Mouse (Mus musculus) CH12F3 (cell line): Measurements from ENCODE around the gene Sh2d5.

Experiments used
- in situ Hi-C: fragments of 300-500 bp; cut with MboI; formaldehyde crosslinking; loops from 2 replicates; pipeline ENCODE4 v1.14.3; 2020; ENCODE audit warnings: low sequenced_read_pairs

Gene Sh2d5

DNA sequence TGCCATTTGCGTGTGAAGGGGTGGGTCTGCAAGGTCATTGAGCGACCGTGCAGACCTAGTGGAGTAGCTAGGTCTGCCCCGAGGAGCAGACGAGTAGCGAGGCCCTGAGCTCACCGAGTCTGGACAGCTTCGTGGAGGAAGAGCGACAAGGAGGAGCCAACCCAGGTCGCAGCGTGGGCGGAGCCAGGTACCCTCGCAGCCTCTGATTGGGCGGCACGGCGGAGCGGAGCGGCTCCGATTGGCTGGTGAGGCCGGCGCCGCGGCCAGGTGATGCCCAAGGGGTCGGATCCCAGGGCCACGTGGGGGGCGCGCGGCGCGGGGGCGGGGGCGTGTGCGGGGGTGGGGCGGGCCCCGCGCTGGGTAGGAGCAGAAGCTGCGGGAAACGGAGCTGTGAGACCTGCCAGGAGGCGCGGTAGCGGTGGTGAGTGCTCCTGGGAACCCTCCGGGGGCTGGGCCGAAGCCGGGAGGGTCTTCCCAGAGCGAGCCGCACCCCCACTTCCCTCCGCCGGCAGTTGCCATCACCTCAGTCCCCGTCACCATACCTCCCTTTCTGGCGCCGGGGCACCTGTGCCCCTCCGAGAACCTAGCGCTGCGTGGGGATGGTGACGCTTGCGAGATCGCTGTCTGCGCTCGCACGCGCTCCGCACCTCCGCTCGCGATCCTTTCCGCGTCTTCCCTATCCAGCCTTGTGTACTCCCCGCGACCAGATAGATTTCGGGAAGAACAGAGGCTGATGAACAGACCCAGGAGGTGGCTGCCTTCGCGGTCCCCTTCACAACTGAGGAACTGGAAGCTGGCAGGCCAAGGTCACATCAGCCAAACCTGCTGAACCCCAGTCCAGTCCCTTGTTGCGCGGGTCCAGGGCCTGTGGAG is at the start of gene Sh2d5, which contains the start of gene Kif17:
Sh2d5 (plus strand) TSS at position 316 of the 873 bp plus-strand sequence.
Kif17 (plus strand) TSS at position 348 of the 873 bp plus-strand sequence.
- in situ Hi-C loops, result no loop called here

DNA sequence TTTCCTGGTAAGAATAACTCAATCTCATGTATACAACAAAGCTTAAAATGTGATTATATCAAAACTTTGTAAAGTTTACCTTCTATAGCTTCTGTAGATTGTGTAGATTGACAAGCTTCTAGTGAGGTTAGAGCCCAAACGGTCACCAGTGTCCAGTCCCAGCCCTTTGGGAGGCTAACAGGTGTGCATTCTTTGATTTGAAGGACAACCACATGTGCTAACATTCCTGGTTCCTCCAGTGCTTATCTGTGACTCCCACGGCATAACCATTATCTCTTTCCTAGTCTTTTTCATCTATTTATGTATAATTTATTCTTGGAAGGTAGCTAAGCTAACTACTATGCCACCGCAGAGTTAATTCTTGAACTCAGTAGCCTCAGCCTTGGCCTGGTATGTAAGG is 49.4 kb upstream of the Sh2d5 start:
- in situ Hi-C loops, result no loop called here

DNA sequence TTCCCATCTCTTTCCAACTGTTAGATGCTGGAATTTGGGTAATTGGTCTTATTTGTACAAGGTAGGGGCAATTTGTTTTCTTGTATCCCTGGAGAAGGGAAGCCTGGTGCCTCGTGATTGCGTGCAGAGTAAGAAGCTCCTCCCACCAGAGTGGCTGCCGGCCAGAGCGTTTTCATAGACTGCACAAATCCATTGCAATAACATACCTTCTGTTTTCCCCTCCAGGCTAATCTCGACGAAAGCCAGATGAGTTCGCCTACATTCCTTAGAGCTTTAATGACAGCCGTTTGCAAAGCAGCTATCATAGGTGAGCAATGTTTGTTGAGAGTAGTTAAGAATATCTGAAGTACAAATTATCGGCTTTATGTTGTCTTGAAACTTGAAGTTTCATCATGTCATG is 48.5 kb upstream of the Sh2d5 start:
- in situ Hi-C loops, result no loop called here

DNA sequence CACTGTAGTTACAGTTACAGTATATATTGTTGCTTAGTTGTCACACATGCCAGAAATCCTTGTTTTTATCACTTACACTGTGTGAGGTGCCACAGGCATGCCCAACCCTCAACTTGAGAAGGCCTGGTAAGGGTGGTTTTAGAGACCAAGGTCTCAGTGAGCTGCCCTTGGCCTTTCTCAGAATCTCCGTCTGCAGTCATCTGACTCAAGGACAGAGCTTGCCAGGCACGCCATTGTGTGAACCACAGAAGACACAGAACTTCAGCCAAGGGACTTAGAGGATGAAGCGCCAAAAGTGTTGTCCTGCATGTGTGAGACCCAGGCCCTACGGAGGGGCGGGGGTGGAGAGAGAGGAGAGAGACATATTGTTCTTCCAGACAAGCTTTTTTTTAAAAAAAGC is 40.1 kb upstream of the Sh2d5 start:
- in situ Hi-C loops, result no loop called here

DNA sequence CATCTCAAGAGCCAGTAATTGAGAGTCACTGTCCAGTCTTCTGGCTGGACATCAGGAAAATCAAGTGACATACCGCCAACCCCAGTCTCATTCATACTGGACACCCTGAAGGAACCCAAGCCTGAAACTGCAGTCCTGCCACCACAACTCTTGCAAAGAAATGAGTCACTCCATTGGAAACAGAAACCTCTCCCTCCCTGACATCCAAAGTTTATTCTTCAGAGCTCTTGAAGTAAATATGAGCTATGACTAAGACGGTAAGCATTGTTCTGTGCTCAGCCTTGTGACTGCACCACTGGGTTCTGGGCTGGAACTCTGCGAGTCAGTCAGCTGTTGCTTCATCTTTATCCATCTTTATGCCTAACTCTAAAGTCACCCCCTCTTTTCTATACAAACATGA is 36.3 kb upstream of the Sh2d5 start:
- in situ Hi-C loops, result no loop called here

DNA sequence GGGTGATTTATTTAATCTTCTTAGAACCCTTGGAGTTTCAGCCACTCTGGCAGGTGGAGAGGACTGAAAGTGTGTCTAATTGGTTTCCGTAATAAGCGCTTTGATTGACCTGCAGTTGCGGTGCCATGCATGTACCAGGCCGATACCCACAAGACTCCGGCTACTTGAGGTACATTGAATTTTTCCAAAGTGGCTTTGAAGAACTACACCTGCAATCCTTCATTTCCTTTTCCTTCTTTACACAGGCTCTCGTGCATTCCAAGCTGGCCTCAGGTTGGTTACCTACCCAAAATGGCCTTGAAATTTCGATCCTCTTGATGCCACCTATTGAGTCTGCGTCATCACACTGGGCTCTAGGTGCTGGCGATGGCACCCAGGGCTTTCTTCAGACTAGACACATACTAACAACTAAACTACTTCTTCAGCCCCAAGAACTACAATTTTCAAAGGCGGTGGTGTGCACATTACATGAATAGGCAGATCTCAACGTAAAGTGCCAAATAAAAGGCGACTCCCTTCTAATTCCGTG is 34.5 kb upstream of the Sh2d5 start:
- in situ Hi-C loops, result no loop called here

DNA sequence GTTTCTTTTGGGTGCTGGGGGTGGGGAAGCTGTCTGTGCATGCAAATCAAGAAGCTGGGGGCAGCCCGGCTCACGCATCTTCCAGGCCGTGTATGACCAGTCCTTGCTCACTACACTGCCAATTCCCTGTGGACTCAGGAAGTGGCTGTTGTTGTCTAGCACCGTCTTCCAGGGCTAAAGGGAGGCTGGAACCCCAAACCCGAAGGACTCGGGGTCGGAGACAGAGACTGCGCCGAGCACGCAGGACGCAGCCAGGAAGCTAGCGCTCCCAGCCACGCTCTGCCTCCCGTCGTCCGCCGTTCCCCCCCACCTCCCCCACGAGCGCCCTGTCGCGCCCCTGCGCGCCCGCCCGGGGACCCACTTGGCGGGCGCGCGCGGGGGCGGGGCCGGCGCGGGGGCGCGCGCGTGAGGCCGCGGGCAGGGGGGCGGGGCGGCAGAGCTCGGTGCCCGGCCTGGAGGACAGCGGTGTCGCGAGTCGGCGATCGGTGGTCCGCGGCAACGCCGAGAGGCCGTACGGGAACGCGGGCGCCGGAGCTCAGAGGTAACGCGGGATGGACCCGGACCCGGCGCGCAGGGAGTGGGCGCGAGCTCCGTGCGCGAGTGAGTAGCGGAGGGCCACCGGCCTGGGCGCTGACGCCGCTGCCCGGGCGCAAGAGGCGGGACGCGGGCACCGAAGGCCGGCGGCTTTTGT is 33.9 kb upstream of the Sh2d5 start, which contains the start of gene Hp1bp3:
Hp1bp3 (plus strand) TSS at position 97 of the 691 bp plus-strand sequence.
- in situ Hi-C loops, result no loop called here

DNA sequence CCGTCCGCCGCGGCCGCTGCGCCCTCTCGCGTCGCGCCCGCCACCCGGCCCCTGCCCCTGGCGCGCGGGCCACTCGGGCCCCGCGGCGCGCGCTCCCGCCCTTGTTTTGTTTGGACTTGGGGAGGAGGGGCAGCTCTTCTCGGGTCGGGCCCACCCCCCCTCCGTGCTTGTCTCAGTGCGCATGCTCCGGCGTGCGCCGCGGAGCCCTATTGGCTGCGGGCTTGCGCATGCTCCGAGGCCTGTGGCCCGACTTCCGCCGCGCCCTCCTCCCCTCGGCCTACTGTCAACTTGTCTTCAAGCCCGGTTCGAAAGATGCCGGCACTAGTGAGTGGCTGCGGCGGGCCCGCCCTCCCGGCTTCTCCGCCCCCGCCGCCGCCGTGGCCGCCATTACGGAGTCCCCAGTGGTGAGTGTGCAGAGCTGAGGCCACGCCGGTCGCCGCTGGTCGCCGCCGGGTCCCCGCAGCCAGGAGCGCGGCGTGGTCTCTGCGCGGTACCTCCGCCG is 33.3 kb upstream of the Sh2d5 start:
- in situ Hi-C loops, result no loop called here

DNA sequence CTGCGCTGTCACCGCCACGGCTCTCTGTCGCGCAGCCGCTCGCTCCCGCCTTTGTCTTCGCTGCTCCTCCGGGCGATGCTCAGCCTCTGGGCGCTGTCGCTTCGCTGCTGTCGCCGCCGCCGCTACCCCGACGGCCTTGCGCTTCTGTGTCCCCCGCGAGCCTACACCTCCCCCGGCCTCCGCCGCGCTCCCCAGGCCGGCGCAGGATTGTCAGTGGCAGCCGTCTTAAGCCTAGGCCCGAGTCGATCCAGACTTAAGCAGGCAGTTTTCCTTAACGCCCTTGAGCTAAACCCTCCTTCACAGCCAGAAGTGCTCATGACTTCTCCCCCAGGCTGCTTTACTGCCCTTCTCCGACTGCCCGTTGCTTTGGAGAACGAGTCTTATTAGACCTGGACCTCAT is 32.8 kb upstream of the Sh2d5 start:
- in situ Hi-C loops, result no loop called here

DNA sequence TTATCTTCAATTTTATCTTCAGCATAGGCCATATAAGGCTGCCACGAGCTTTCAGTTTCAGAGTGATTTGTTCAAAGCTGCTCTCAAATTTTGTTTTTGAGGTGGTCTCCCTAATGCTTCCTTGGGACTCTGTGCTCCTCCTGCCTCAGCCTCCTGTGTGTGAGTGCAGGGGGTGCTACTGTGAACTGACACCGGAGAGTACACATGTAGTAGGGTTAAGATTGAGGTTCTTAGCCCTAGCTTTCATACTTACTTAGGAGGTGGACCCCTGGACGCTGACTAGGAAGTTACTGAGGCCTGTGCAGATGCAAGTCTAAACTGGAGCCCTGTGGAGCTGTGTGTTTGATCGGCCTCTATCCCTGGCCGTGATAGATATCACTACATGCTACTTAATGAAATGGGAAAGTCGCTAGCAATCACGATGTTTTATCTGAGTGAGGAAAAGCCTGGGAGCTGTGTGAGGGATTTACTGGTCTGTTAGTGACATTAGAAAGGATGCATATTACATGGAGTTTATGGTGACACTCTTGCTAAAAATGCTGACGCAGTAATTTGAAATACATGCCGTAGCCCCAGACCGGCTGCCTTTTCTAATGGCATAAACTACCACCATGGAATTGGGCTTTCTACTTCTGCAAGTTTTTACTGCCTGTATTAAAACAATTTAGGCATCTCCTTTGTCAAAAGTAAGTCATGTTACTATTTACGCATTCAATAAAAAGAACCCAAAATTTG is 32.1 kb upstream of the Sh2d5 start:
- in situ Hi-C loops, result no loop called here

DNA sequence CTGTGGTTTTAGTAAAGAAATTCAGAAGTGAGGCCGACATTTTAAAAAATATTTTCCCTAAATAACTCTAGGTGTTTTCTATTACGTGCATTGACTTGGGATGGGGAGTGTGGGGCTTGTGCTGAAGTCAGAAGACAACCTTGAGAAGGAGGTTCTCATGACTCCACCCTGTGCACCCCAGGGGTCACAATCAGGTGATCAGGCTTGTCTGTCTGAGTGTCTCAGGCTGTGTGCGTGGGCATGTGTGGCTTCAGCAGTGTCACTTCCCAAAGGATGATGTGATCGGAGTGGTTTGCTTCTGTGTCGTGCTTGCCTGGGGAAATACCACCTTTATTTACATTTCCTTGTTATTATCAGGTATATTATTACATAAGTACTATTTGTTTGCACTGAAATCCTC is 30.9 kb upstream of the Sh2d5 start:
- in situ Hi-C loops, result no loop called here

DNA sequence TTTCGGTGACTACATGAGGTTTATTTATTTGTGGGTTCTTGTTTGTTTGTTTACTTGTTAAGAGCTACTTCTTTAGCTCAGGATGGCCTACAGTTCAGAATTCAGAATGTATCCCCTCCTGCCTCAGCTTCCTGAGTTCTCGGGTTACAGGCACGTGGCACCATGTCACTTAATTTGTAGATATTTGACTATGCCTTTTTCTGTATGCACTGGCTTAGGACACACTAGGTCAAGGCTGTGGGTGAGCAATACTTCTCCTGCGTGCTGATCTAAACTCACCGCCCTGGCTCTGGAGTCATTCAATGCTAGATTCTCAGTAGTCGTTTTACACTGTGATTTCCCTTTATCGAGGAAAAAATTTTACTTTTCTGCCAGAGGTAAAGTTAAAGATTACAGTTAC is 29.4 kb upstream of the Sh2d5 start:
- in situ Hi-C loops, result no loop called here

DNA sequence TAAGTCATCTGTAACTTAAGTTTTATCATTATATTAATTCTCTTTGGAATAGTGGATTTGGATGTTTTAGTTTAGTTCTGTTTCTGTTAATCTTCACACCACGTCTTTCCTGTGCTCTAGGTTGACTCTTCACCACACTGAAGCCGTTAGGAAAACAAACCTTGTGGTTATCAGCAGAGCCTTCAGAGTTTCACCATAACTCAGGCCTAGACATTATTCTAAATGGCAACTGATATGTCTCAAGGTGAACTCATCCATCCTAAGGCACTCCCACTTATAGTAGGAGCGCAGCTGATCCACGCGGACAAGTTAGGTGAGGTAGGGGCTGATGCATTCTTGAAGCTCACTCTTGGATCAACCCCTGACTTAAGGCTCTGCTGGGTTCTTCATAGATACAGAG is 28.8 kb upstream of the Sh2d5 start:
- in situ Hi-C loops, result no loop called here

DNA sequence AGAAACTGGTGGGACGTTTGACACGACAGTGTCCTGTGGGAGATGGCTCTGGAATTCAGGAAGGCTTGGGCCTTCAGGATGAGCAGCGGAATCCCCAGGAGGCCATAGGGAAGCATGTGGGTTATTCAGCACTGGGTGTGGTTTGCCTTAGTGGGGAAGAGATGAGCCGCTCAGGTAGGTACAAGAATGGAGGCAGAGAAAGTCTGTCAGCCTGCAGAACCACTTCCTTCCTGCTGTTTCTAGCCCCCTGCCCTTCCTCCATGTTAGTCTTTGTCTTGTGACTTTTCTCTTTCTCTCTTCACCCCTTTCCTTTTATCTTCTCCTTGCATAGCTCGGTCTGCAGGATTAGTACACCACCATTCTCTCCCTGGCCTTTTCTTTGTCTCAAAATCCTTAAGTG is 27.8 kb upstream of the Sh2d5 start:
- in situ Hi-C loops, result no loop called here

DNA sequence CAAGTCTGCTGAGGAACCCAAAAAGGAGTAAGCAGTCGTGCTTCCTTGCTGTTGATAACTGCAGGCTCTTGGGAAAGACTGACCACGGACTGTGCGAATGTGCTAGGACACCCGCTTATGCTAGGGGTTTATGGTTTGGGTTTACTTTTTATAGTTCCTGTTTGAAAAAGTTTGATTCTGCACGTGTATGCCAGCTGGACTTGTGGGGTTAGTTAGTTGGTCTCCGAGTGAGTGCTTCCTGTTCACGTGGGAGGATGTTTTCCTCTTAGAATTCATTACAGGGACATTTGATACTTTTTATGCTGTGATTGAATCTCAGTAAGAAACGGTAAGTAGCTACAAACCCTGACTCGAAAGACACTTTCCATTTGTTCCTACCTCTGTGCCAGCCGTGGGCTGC is 26.6 kb upstream of the Sh2d5 start:
- in situ Hi-C loops, result no loop called here

DNA sequence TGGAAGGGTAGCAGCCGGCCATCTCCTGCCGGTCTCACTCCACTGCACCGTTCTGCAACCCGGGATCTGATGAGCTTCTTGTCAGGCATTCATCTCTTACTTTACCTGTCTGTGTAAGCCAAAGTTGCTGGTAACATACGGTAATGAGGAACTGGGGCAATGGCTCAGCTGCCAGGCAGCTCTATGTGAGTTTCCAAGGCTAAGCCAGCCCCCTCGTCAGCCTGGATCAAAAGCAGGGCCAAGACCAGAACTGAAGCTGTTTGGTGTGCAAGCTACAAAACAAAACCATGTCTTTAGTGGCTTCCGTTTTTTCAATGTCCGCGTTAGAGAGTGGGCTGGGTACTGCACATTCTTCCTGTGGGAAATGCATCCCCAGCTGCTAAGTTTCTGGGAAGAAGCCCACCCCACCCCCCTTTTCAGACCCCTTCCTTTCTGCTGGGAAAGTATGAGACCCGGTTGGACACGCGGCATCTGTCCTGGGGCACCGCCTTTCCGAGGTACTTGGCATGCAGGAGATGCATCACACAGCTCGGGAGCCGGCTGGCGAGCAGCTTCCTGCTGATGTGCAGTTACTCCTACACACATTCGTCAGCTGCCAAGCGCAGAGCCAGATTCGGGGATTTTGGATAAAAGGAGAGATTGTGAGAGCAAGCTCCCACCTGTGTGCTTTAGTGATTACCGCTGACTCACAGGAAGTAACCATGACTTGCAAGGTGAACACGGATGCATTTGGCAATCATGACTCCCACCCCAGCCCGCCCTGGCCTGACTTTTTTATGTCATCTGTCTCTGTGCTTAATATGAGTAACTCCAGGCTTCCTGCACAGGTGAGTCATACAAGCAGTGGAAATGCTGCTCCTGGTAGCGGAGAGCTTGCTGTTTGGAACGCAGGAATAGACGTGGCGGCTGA is 3.2 kb upstream of the Sh2d5 start:
- in situ Hi-C loops, result no loop called here

DNA sequence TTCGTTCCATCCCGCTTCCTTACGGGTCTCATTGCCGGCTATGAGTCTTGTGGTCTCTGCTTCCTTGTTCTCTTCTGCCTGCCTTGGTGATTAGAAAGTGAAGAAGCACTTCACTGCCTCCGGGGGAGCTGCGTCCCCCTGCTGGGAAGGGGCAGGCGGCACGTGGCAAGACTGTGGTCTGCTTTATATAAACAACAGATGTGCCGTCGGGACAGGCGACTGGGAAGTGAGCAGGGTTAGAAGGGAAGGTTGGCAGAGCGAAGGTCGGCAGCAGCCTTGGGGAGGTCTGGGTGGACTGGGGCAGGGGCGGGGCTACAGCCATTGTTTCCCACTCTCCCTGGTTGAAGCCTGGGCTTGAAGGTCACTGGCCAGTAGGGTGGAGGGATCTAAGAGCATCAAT is 1.6 kb downstream of the Sh2d5 start:
- in situ Hi-C loops, result no loop called here

DNA sequence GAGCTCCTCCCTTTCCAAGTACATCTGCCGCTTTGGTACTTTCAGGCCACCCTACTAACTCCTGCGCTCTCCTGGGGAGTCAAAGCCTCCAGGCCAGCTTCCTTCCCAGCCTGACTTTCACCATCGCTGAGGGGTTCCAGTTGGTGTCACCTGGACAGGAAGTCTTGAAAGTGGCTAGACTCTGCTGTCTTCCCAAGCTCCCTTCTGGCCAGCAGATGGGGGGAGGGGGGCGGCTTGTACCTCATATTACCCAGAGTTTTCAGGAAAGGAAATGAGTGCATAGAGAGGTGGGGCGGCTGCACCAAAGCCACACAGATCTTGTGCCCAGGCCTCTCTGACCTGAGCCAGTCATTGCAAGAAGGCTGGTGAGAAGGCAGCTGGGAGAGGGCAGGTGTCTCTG is 2.0 kb downstream of the Sh2d5 start:
- in situ Hi-C loops, result no loop called here

DNA sequence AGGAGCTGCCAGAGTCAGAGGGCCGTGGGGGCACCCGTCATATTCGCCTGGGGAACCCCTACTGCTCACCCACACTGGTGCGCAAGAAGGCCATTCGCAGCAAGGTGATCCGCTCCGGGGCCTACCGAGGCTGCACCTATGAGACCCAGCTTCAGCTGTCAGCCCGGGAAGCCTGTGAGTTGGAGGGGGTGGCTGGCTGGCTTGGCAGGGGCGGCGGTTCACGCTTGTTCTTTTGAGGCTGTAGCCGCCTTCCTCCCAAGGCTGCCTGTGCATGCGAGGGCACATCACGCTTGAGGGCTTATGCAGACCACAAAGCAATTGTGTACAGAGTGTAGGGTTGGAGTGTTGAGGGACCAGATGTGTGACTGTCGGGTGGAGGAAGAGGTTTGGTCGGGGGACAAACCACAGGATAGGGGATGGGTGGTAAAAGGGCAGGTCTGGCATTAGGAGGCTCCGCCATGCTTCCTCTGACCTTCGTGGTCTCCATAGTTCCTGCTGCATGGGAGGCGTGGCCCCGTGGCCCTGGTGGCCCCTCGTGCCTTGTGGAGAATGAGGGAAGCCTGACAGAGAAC is 7.0 kb downstream of the Sh2d5 start:
- in situ Hi-C loops, result no loop called here

DNA sequence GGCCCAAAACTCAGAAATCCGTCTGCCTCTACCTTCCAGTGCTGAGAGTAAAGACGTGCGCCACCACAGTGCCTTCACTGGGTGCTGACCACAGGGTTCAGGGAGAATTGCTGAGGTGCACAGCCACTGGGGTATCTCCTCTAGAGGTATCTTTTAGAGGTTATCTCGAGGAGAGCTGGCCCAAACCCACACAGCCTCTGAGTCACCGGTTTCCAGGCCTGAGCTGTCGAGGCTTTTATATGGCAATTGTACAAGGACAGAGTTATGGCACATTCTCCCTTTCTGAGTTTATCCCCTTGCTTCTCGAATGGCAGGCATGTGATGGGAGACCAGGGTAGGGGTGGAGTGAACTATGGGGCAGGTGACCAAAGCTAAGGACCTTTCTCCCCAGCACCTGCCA is 8.5 kb downstream of the Sh2d5 start:
- in situ Hi-C loops, result no loop called here
